Mouse (Mus musculus): ENCODE results near the gene Pank3. TPM values are rescaled to one million over a fixed set of nuclear protein-coding genes. Genes with fewer than 3 reads are reported as not detected.

The Pank3 gene
- total RNA-seq (2015), result 19.1 and 21.1 TPM in 2 replicates
- 27.0 and 27.3 TPM in 2 replicates for total RNA-seq (2017)

GRCm38 (mm10) chr11:35769188-35769745, at the start of gene Pank3:
Gene Pank3 (plus strand): TSS chr11:35769484.
- ATAC-seq (replicated peaks; ENCODE audit: poor library complexity), result peak; percentile 97

GRCm38 (mm10) chr11:35723876-35724275, 45.4 kb upstream of the Pank3 start:
- ATAC-seq (replicated peaks; ENCODE audit: poor library complexity), result no peak

- no peak for ATAC-seq (replicated peaks; ENCODE audit: poor library complexity)
Observed at GRCm38 (mm10) chr11:35726341-35726846, 42.9 kb upstream of the Pank3 start.

GRCm38 (mm10) chr11:35728200-35728599, 41.1 kb upstream of the Pank3 start:
- no peak for ATAC-seq (replicated peaks; ENCODE audit: poor library complexity)

- no peak for ATAC-seq (replicated peaks; ENCODE audit: poor library complexity)
Observed at GRCm38 (mm10) chr11:35729186-35729585, 40.1 kb upstream of the Pank3 start.

GRCm38 (mm10) chr11:35732366-35732765, 36.9 kb upstream of the Pank3 start:
- ATAC-seq (replicated peaks; ENCODE audit: poor library complexity), result no peak

GRCm38 (mm10) chr11:35736817-35737216, 32.5 kb upstream of the Pank3 start:
- no peak for ATAC-seq (replicated peaks; ENCODE audit: poor library complexity)

GRCm38 (mm10) chr11:35737262-35737661, 32.0 kb upstream of the Pank3 start:
- no peak for ATAC-seq (replicated peaks; ENCODE audit: poor library complexity)

- no peak for ATAC-seq (replicated peaks; ENCODE audit: poor library complexity)
Observed at GRCm38 (mm10) chr11:35738102-35738501, 31.2 kb upstream of the Pank3 start.

- no peak for ATAC-seq (replicated peaks; ENCODE audit: poor library complexity)
Observed at GRCm38 (mm10) chr11:35743586-35743985, 25.7 kb upstream of the Pank3 start.

- no peak for ATAC-seq (replicated peaks; ENCODE audit: poor library complexity)
Observed at GRCm38 (mm10) chr11:35744571-35744970, 24.7 kb upstream of the Pank3 start.

GRCm38 (mm10) chr11:35750578-35750977, 18.7 kb upstream of the Pank3 start:
- peak; percentile 91 for ATAC-seq (replicated peaks; ENCODE audit: poor library complexity)

GRCm38 (mm10) chr11:35754906-35755418, 14.3 kb upstream of the Pank3 start:
- ATAC-seq (replicated peaks; ENCODE audit: poor library complexity), result no peak

- no peak for ATAC-seq (replicated peaks; ENCODE audit: poor library complexity)
Observed at GRCm38 (mm10) chr11:35755546-35755945, 13.7 kb upstream of the Pank3 start.

- ATAC-seq (replicated peaks; ENCODE audit: poor library complexity), result no peak
Observed at GRCm38 (mm10) chr11:35756411-35757303, 12.6 kb upstream of the Pank3 start.

- no peak for ATAC-seq (replicated peaks; ENCODE audit: poor library complexity)
Observed at GRCm38 (mm10) chr11:35760001-35760626, 9.2 kb upstream of the Pank3 start.

- ATAC-seq (replicated peaks; ENCODE audit: poor library complexity), result no peak
Observed at GRCm38 (mm10) chr11:35760627-35761003, 8.7 kb upstream of the Pank3 start.

GRCm38 (mm10) chr11:35766845-35767244, 2.4 kb upstream of the Pank3 start:
- ATAC-seq (replicated peaks; ENCODE audit: poor library complexity), result no peak

- peak; percentile 59 for ATAC-seq (replicated peaks; ENCODE audit: poor library complexity)
Observed at GRCm38 (mm10) chr11:35769746-35770437, 608 bp downstream of the Pank3 start.

- ATAC-seq (replicated peaks; ENCODE audit: poor library complexity), result no peak
Observed at GRCm38 (mm10) chr11:35770741-35771504, 1.6 kb downstream of the Pank3 start.

All from megakaryocyte progenitor cell, adult 5-6 weeks (primary cell).